Mouse (Mus musculus) lung, postnatal 10 days (tissue): ENCODE results near the gene Parp6.

Experiments
- DNase-seq: peaks from one replicate; pipeline ENCODE4 v3.0.0; 2021

Parp6 gene

DNA sequence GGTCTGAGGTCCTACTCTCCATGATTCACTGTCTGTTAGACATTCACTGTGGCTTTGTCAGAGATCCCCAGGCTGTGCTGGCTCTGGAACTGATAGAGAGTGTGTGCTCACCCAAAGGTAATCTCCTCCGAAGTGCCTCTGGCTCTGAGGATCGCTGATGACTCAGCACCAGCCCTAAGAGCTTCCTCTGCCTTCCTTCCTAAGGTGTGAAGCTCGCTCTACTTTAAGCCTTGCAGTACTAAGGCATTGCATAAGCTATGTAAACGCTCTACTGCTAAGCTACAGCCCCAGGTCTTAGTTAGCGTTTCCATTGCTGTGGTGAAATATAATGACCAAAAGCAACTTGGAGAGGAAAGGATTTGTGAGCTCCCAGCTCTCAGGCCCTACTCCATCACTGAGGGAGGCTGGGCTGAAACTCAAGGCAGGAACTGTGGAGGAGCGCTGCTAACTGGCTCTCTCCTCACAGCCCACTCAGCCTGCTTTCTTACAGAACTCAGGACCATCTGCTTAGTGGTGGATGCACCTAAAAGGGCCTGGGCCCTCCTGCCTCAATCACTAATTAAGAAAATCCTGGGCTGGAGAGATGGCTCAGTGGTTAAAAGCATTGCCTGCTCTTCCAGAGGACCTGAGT lies 70.4 kb downstream of the Parp6 start:
- peak; percentile 29 for DNase-seq

GRCm38 (mm10) chr9:59691635-59692094 lies 74.6 kb downstream of the Parp6 start:
- peak; percentile 94 for DNase-seq

- peak; percentile 76 for DNase-seq
These were observed 75.1 kb downstream of the Parp6 start for GRCm38 (mm10) chr9:59692145-59692544.

GRCm38 (mm10) chr9:59694571-59695450 lies 77.7 kb downstream of the Parp6 start:
- DNase-seq = no peak

- no peak for DNase-seq
These were observed 78.3 kb downstream of the Parp6 start for GRCm38 (mm10) chr9:59695451-59695813.

GRCm38 (mm10) chr9:59696381-59696780 lies 79.3 kb downstream of the Parp6 start:
- DNase-seq = peak; percentile 67
